Mouse (Mus musculus): ENCODE results near the gene Ctnnbip1.

DNA sequence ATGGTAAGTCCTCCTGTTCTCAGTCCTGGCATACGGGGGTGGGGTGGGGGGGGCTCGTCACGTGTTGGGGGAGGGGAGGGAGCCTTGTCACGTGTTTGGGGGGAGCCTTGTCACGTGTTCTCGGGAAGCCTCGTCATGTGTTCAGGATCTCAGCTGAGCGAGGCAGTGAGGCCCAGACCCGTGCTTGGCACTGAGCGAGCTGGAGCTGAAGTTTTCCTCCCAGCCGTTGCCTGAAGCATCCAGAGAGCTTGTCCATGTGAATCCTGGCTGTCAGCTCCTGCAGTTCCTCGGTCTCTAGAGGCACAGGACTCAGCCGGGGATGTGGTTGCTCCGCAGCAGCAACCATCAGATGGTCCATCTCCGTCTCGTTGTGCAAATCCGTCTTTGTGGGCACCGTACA lies 88.0 kb downstream of the Ctnnbip1 start:
- no peak for TF ChIP-seq CTCF (IDR thresholded peaks at IDR 0.05; ENCODE audit: insufficient read depth, low read depth, low read length)
- TF ChIP-seq POLR2A (IDR thresholded peaks at IDR 0.05; ENCODE audit: insufficient read depth, low read depth, low read length) = no peak
